Mouse (Mus musculus) macrophage (primary cell): Measurements from ENCODE around the gene Rexo2. TPM values are rescaled to one million over a fixed set of nuclear protein-coding genes. Genes with fewer than 3 reads are reported as not detected.

Experiments
- polyA plus RNA-seq: library from polyadenylated mRNA; stranded (reverse); fragments of 250-400 nt; gene quantifications from 3 replicates; pipeline ENCODE4 v1.2.4, GENCODE M21; 2018; ENCODE audit warnings: inconsistent platforms

Gene Rexo2
- polyA plus RNA-seq, 1 experiment from 2014 or later, result 181 TPM

Other genes with a start within 250 kb of the Rexo2 start
- gene Nxpe2, start 127.2 kb downstream of the Rexo2 start, polyA plus RNA-seq, result not detected in 3 replicates
- gene Rbm7, start 14.7 kb upstream of the Rexo2 start, polyA plus RNA-seq, result 61.8 to 94.5 TPM (median 73.4 TPM) in 3 replicates
- 7.1 to 29.1 TPM (median 13.7 TPM) in 3 replicates for gene Gm5617, start 14.8 kb upstream of the Rexo2 start, polyA plus RNA-seq
- gene Nnmt, start 124.5 kb upstream of the Rexo2 start, polyA plus RNA-seq, result not detected in 3 replicates